Mouse (Mus musculus) adrenal gland, postnatal 4 days (tissue): ENCODE measurements around the gene Wdr82. TPM values are rescaled to one million over a fixed set of nuclear protein-coding genes. Genes with fewer than 3 reads are reported as not detected.
A peak's percentile ranks its signal among the peaks of the same experiment; 100 is the strongest.
"Not testable (repeated sequence)": the region's sequence is repeated elsewhere in the genome, so short reads cannot be mapped to it uniquely, and the experiment has no call there.

Source experiments
- DNase-seq, 2 experiments: peaks; one replicate each; pipeline ENCODE4 v3.0.0; 2021 to 2022; ENCODE audit warnings: low spot score in 2 of 2, mixed read lengths in 2 of 2
- total RNA-seq, 2 experiments: library from RNA; stranded (reverse); gene quantifications; 2 replicates each; pipeline ENCODE4 v1.2.3; 2021

Wdr82 gene
- total RNA-seq, 2 experiments from 2014 or later: 98.9 to 105 TPM

GRCm38 (mm10) chr9:106159784-106160301 lies 10.9 kb upstream of the Wdr82 start:
- peak; percentile 93 for DNase-seq

GRCm38 (mm10) chr9:106160426-106160825 lies 10.3 kb upstream of the Wdr82 start:
- no peak for DNase-seq

- no peak for DNase-seq
Observed at GRCm38 (mm10) chr9:106166709-106167108, 4.0 kb upstream of the Wdr82 start.

- DNase-seq: no peak
Observed at GRCm38 (mm10) chr9:106167241-106167640, 3.5 kb upstream of the Wdr82 start.

- DNase-seq: no peak
Observed at GRCm38 (mm10) chr9:106167703-106168102, 3.0 kb upstream of the Wdr82 start.

- DNase-seq: not testable (repeated sequence)
Observed at GRCm38 (mm10) chr9:106169006-106169405, 1.7 kb upstream of the Wdr82 start.

GRCm38 (mm10) chr9:106169917-106170316 lies 811 bp upstream of the Wdr82 start:
- DNase-seq: no peak

- peak; percentile 60 to 71 for DNase-seq
Observed at GRCm38 (mm10) chr9:106171346-106172158, 824 bp downstream of the Wdr82 start.

GRCm38 (mm10) chr9:106172527-106172926 lies 1.8 kb downstream of the Wdr82 start:
- no peak for DNase-seq

GRCm38 (mm10) chr9:106173363-106173762 lies 2.6 kb downstream of the Wdr82 start:
- DNase-seq: no peak

GRCm38 (mm10) chr9:106175552-106176200 lies 4.9 kb downstream of the Wdr82 start:
- no peak for DNase-seq

- no peak for DNase-seq
Observed at GRCm38 (mm10) chr9:106176769-106177168, 6.0 kb downstream of the Wdr82 start.

GRCm38 (mm10) chr9:106177799-106178198 lies 7.1 kb downstream of the Wdr82 start:
- DNase-seq: no peak

GRCm38 (mm10) chr9:106179454-106179853 lies 8.7 kb downstream of the Wdr82 start:
- no peak for DNase-seq

- DNase-seq: no peak
Observed at GRCm38 (mm10) chr9:106179964-106180363, 9.2 kb downstream of the Wdr82 start.

GRCm38 (mm10) chr9:106182146-106182545 lies 11.4 kb downstream of the Wdr82 start:
- no peak for DNase-seq

- DNase-seq: no peak
Observed at GRCm38 (mm10) chr9:106183996-106184395, 13.3 kb downstream of the Wdr82 start.

- DNase-seq: no peak
Observed at GRCm38 (mm10) chr9:106191355-106191754, 20.6 kb downstream of the Wdr82 start.

GRCm38 (mm10) chr9:106192024-106192423 lies 21.3 kb downstream of the Wdr82 start:
- DNase-seq: no peak

GRCm38 (mm10) chr9:106192998-106193397 lies 22.3 kb downstream of the Wdr82 start:
- no peak for DNase-seq

GRCm38 (mm10) chr9:106193930-106194807 lies 23.4 kb downstream of the Wdr82 start:
- DNase-seq: no peak
